Mouse (Mus musculus) bone marrow, adult 2 months (tissue): ENCODE data around the gene Tor2a.
A peak's percentile ranks its signal among the peaks of the same experiment; 100 is the strongest.

ENCODE experiments used
- CTCF ChIP-seq: fragments of 200-500 bp; IDR thresholded peaks from 2 replicates; pipeline ENCODE4 v1.5.1; 2011; ENCODE audit warnings: low read length, control low read depth; ENCODE audit not compliant: control insufficient read depth, insufficient read depth
- POLR2A ChIP-seq: fragments of 200-500 bp; IDR thresholded peaks from 2 replicates; pipeline ENCODE4 v1.6.1; 2011; ENCODE audit warnings: low read depth, mild to moderate bottlenecking, control low read depth, low read length, borderline replicate concordance; ENCODE audit not compliant: control insufficient read depth

DNA sequence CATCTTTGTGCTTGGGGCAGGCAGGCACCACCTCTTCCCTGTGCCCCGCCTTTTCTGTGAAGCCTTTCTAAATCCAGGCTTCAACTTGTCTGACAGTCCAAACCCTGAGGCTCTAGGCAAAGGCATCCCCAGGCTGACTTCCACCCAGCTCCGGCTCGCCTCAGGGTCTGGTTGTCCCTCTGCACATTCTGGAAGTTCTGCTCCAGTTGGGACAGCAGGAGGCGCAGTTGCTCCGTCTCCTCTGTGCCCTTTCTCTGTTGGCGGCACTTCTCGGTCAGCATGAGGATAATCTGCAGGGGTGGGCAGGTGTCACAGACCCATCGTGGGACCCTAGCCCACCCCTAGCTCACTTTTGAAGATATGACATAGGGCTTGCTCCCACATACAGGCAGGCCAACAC, 22.1 kb downstream of the Tor2a start:
- no peak for TF ChIP-seq POLR2A
- peak; percentile 80 for TF ChIP-seq CTCF
